Mouse (Mus musculus): ENCODE data around the gene Sec1. TPM values are rescaled to one million over a fixed set of nuclear protein-coding genes. Genes with fewer than 3 reads are reported as not detected.
"Not testable (repeated sequence)": the region's sequence is repeated elsewhere in the genome, so short reads cannot be mapped to it uniquely, and the experiment has no call there.

Sec1 gene
- total RNA-seq, 1 experiment from 2014 or later = not detected

DNA sequence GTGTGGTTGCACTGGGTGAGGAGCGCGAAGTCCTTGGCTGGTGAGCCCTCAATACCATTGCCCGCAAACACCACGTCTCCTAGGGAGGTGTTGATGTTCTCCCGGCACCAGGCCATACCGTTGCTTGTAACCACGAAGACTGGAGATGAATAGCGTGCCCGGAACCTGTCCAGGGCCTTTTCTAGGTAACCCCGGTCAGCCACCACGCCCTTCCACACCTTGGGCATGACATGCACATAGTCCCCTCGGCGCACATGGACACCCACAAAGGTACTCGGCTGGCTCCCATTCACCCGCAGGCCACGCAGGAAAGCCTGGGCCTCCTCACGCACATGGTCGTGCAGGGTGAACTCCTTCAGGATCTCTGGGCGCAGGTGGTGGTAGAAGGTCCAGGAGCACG is 43.7 kb downstream of the Sec1 start:
- ATAC-seq (replicated peaks; ENCODE audit: insufficient number of reproducible peaks, low FRiP score, low TSS enrichment, poor library complexity, severe bottlenecking) = not testable (repeated sequence)

DNA sequence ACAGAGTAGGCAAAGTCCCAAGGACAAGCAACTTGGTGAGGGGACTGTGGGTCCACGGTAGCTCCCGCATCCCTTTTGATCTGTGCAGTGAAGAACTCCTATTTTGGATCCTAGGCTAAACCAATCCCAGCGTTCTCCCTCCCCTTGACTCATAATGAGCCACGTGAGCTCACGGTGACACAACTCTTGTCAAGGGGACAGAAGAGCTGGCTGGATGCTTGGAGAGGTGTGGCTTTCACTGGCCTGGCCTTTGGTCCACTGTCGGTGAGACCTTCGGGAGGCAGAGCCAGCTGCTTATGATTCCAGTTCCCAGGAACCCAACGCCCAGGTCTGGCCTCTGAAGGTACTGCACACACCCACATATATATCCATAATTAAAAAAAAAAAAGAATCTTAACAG is 44.9 kb downstream of the Sec1 start:
- ATAC-seq (replicated peaks; ENCODE audit: insufficient number of reproducible peaks, low FRiP score, low TSS enrichment, poor library complexity, severe bottlenecking) = no peak

DNA sequence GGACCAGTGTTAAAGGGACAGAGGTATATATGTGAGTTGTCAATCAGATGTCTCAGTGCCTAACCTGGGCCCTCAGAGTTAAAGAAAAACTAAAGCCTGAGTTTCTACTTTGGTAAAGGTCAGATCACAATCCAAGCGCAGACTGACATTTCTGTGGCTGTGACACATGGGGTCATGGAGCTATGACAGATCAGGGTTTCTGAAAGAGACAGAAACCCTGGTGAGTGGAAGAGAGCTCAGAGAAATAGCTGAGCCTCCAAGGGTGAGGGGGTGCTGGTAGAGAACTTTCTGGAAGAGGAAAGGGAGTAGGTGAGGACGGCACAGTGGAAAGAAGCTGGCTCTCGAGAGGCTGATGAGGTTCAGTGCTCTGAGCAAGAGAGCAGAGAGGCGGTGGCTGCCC is 47.5 kb downstream of the Sec1 start:
- ATAC-seq (replicated peaks; ENCODE audit: insufficient number of reproducible peaks, low FRiP score, low TSS enrichment, poor library complexity, severe bottlenecking) = no peak

DNA sequence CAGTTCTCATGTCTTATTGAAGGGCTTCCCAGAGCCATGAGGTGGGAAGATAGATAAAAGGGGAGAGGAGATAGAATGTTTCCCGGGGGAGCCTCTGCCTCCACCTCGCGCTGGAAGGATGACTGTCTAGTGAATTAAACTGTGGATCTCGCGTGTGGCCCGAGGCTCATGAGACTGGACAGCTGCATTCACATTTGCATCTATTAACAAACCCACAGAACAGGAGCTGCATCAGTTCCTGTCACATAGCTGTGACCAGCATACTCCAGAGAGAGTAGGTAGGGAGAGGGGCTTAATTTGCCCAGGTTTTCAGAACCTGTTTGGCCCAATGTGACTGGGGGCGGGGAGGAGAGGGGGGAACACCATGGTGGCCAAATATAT is 48.6 kb downstream of the Sec1 start:
- no peak for ATAC-seq (replicated peaks; ENCODE audit: insufficient number of reproducible peaks, low FRiP score, low TSS enrichment, poor library complexity, severe bottlenecking)

DNA sequence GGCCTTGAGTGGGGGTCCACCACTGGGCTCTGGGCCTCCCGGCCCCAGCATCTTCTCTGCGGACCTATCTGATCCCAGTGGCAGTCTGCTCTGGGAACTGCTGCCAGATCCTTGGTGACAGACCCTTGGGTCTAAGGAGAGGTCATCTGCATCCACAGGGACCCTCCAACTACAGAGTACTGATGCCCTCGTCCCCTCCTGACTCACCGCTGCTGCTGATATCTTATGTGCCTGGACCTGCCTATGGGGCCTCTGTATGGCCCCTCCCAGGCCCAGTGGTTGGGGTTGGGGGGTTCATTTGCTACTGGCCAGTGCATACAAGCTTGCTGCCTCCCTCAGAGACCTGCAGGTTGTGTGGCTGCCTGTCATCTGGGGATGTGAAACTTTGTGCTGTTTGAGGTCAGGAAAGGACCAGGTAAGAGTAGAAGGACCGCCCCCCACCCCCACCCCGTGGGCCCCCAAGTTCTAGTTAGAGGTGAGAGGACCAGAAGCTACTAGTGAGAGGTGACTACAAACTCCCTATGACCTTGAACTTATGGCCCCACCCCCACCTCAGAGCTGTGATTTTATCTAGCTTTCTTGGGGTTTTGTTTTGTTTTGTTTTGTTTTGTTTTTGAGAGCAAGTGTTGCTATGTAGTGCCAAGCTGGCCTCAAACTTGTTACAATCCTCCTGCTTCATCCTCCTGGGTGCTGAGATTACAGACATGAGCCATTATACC is 49.2 kb downstream of the Sec1 start:
- ATAC-seq (replicated peaks; ENCODE audit: insufficient number of reproducible peaks, low FRiP score, low TSS enrichment, poor library complexity, severe bottlenecking) = no peak

DNA sequence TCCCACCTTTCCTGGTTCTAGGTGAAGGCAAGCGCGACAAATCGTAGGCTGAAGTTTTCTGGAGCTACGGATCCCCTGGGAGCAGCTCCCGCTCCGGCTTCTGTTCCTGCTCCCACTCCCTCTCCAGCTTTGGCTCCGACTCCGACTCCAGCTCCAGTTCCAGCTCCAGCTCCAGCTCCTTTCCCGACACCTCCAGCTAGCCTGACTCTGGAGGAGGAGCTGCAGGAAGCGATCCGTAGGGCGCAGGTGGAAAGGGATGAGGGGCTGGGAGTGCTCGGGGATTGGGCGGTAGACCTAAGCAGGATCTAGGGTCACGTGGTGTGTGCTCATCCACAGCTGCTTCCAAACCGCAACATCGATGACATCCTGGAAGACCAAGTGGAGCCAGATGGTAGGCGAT is 50.0 kb downstream of the Sec1 start:
- no peak for ATAC-seq (replicated peaks; ENCODE audit: insufficient number of reproducible peaks, low FRiP score, low TSS enrichment, poor library complexity, severe bottlenecking)

DNA sequence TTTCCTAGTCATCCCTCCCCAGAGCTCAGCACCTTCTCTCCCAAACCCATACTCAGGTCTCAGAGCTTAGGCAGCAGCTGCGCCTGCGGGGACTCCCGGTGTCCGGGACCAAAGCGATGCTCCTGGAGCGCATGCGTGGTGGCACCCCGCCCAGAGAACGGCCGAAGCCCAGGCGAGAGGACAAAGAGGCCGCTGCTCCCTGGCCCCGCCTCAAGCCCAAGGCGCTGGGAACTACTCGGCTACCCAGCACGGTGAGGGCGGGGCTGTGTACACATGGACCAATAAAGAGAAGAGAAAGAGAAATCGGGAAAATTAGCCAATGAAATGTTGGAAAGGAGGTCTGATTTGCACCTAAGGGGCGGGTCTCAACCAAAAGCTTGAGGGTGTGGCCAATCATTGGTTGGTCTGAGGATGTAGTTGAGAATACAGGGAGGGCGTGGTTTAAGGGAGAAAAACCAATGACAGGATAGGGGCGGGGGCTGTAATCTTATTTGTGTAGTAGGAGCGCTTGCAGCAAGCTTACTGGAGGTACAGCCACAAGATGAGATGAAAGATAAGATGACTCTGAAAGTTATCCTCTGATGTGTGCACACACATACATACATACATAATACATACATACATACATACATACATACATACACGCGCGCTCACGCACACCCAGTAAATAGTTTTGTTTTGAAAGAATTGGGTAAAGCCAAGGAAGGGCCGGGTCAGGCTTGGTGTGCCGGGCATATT is 50.6 kb downstream of the Sec1 start:
- peak; percentile 74 for ATAC-seq (replicated peaks; ENCODE audit: insufficient number of reproducible peaks, low FRiP score, low TSS enrichment, poor library complexity, severe bottlenecking)

DNA sequence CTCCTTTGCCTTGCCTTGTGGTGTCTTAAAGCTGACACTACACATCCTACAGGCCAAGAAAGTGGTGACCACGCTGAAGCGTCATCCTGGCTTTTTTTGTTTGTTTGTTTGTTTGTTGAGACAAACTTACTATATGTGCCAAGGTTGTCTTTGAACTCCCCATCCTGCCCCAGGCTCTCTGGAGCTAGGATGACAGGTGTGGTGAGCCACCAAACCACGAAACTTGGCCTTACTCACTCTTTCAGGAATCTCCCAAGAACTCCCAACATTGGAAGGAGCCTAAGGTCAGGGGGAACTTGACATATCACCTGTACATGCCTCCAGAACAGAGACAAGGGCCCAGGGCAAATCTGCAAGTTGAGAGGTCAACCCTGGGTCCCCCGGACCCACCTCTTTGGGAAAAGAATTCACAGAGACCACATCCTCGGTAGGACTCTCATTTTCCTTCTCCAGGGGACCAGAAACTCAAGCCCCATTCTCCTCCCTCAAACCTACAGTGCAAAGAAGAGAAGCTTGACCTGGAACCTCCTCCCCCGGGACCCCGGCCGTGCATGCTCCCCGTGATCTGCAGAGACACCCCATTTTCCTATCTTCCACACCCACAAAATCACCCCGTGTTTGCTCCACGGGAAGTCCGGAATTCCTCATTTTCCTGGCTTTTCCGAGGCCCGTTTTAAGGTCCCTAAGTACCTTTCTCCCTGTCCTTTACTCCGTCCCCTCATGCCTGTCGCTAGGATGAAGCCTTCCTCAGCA is 51.5 kb downstream of the Sec1 start:
- no peak for ATAC-seq (replicated peaks; ENCODE audit: insufficient number of reproducible peaks, low FRiP score, low TSS enrichment, poor library complexity, severe bottlenecking)

DNA sequence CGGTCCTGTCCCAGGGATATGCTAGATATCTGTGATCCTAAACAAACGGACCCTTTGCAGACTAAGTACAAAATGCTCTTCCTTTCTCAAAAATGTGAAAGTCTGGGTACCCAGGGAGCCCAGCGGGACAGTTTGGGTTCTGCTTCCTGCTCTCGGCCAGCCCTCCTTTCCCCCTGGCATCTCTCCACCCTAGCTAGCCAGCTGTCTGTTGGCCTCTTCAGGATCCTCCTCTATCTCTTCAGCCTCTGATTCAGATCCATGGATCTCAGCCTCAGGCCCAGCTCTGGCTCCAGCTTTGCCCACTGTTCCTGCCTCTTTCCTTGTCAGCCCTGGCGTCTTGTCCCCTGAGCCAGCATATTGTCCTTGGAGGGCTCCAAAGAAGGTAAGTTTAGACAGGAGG is 52.1 kb downstream of the Sec1 start:
- ATAC-seq (replicated peaks; ENCODE audit: insufficient number of reproducible peaks, low FRiP score, low TSS enrichment, poor library complexity, severe bottlenecking) = no peak

DNA sequence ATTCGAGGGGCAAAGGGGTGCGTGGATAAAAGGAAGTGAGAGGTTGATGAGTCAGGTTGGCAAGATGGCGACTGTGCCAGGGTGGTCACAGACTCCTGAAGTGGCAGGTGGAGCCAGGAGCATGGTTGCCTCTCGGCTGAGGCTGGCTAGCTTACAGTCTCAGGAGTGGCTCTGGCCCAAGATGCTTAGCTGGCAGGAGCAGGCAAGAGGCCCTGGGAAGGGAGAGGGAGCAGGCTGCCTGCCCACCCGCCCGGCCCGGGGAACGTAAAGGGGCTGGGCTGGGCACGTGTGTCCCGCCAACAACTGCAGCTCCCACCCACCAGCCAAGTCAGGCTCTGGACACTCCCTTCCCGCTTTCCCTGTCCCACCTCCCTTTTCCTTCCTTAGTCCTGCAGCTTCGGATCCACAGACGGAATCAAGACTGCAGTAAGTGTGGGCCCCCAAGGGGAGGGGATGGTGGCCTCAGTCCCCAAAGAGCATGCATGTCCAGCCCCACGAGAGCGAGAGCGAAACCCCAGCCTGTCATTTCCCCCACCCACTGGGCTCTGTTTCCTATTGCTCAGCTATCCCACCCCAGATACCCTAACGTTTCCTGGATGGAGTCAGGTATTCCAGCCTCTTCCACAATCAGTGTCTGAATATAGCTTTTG is 52.7 kb downstream of the Sec1 start:
- no peak for ATAC-seq (replicated peaks; ENCODE audit: insufficient number of reproducible peaks, low FRiP score, low TSS enrichment, poor library complexity, severe bottlenecking)

DNA sequence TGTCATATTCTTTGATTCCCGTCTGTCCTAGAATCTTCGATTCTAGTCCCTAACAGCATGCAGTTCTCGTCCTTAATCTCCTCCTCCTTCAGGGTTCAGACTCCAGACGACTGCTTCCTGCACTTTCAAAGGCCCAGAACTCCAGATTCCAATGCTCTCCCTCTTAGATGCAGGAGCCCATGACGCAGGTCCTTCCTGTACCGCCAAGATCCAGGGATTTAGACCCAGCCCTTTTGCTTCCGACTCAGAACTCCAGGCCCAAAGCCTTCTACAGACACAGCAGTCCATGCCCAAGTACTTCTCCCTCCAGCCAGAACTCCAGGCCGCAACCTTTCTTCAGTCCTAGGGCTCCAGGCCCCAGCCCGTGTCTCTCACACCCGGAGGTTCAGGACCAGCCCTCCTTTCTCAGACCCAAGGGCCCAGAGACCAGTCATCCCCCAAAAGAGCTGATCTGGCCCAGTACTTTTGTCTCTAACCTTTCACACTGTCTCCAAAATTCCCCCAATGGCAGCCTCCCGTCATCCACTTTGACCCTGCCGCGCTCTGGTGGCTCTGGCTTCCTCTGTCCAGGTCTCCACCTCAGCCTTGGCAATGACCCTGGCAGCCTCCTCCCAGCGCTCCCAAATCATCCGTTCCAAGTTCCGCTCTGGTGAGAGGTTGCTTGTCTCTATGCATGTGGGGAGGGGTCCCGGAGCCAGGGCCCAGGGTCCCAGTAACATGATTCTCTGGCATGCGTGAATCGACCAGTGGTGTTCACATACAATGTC is 53.8 kb downstream of the Sec1 start:
- ATAC-seq (replicated peaks; ENCODE audit: insufficient number of reproducible peaks, low FRiP score, low TSS enrichment, poor library complexity, severe bottlenecking) = no peak

DNA sequence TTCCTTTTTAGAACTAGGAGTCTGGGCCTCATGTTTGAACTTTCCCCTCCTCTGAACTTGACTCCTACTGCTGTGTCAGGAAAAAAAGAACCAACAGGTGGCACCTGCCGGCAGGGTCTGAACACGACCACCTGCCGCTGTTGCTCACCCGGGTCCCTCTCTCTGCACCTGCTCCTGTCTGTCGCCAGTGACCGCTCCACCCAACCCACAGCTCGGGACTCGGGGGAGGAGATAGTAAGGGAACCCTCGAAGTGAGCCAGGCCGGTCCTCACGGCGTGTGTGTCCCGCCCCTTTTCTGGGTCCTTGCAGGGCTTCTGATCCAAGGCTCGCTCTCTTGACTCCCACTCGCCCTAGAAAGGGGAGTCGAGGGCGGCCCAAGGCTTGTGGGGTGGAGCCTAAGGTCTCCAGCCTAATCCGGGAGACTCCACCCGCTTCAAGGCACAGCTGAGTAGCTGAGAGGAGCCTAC is 54.6 kb downstream of the Sec1 start, which contains the start of gene Mamstr:
TSS of gene Mamstr (plus strand) at position 417 of the 467 bp plus-strand sequence.
- no peak for ATAC-seq (replicated peaks; ENCODE audit: insufficient number of reproducible peaks, low FRiP score, low TSS enrichment, poor library complexity, severe bottlenecking)

DNA sequence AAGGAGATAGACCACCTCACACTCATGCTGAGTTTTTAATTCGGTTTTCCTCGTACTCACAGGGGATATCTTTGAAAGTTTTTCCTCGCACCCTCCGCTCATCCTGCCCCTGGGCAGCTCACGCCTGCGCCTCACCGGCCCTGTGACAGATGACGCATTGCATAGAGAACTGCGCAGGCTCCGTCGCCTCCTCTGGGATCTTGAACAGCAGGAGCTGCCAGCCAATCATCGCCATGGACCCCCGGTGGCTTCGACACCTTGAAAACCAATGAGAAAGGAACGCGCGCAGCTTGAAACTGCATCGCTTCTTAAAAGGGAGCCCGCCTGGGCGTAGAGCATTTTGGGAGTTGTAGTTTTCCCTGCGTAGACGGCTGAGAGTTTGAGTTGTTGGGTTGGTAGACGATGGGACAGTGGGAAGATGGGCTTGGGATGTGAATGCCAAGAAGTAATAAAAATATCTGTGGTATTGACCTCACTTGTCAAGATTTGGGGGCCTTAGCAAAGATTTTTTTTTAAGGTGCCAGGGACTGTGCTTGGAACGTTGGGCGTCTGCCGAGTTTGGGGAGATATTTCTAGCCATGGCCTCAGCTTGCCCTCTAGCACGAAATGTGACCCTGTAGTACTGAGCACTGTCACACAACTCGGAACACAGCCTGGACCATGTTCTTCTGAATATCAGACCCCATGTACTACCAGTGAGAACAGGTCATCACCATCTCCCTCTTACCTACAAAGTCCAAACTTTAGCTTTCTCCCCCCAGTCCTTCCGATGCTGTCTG is 55.4 kb downstream of the Sec1 start:
- ATAC-seq (replicated peaks; ENCODE audit: insufficient number of reproducible peaks, low FRiP score, low TSS enrichment, poor library complexity, severe bottlenecking) = no peak

DNA sequence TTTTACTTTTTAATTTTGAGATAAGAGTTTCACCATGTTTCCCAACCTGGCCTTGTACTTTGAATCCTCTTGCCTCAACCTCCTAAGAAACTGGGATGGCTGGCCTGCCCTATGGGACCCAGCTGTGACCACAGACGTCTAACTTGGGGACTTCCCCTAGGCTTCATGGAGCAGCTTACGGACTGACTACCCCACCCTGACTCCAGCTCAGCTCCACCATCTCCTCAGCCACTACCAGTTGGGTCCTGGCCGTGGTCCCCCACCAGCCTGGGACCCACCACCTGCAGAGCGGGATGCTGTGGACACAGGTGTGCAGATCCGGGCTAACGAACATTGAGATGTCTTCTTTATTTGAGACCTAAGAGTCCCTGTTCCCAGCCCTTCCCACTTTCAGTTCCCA is 56.5 kb downstream of the Sec1 start:
- no peak for ATAC-seq (replicated peaks; ENCODE audit: insufficient number of reproducible peaks, low FRiP score, low TSS enrichment, poor library complexity, severe bottlenecking)

DNA sequence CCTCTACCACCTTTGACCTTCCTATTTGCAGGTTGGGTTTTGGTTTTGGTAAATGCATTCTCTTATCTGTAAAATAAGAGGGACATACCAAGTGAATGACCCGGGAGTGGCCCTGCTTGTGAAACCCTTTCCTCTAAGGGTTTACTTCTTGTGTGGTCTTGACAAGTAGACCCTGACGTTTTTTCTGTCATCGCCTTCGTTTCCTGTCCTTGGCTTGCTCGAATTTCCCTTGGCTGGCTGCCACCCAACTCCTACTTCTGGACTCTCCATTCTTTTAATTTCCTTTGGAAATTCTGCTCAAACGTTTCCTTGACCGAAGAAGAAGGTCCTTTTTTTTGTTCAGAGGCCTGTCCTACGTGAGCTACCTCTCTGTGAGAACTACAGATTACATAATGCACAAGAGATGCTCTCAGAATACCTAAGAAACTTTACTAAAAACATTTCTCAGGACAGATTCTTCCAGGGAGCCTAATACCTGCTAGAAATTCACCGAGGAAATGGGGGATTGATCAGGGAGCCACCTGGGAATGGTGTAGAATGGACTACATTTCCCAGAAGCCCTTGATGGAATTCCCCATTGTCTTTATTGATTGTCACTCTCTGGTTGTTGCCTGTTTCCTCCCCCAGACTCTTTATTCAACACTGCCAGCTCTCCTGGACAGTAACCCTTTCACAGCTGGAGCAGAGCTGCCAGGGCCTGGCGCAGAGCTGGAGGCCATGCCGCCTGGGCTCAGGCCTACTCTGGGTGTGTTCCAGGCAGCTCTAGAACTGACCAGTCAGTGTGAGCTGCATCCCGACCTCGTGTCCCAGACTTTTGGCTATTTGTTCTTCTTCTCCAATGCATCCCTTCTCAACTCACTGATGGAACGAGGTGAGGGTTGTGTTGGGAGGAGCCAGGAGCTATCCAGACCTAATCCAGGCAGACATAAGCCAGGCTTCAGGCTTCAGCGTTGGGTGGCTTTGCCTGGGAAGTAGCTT is 58.2 kb downstream of the Sec1 start:
- ATAC-seq (replicated peaks; ENCODE audit: insufficient number of reproducible peaks, low FRiP score, low TSS enrichment, poor library complexity, severe bottlenecking) = no peak

DNA sequence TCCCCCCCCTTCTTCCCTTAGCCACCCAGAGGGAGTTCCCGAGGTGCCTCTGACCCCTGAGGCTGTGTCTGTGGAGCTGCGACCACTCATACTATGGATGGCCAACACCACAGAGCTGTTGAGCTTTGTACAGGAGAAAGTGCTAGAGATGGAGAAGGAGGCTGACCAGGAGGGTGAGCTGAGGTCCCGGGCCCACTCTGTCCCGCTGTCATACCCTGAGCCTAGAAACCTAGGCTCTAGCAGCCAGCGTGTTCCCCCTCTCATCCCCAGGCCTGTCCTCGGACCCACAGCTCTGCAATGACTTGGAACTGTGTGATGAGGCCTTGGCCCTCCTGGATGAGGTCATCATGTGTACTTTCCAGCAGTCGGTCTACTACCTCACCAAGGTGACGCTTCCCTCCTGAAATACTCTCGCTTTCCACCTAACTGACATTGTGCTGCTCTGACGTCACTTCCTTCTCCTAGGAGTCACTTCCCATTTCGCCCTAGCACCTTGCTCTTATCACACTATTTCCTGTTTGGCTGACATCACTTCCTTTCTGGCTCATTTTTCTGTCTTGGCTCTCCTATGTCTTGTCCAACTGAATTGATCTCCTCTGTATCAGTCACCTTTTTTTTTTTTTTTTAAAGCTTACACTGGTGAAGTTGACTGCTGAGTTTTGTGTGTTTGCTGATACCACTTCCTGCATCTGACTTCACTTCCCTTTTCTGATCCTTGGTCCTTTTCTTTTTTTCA is 59.1 kb downstream of the Sec1 start:
- ATAC-seq (replicated peaks; ENCODE audit: insufficient number of reproducible peaks, low FRiP score, low TSS enrichment, poor library complexity, severe bottlenecking) = peak; percentile 88

Data from monocyte, adult 5-6 weeks (primary cell).